Mouse (Mus musculus) adrenal gland, adult 18-20 months (tissue): ENCODE measurements around the gene Tmcc1. TPM values are rescaled to one million over a fixed set of nuclear protein-coding genes. Genes with fewer than 3 reads are reported as not detected.

Source experiments
- DNase-seq, 2 experiments: peaks; one replicate each; pipeline ENCODE4 v3.0.0; 2021 to 2022; ENCODE audit warnings: low spot score in 2 of 2
- total RNA-seq, 2 experiments: library from RNA; stranded (reverse); gene quantifications; 1 replicate in 1 of 2; 2 replicates in 1 of 2; pipeline ENCODE4 v1.2.3; 2021

Tmcc1 gene
- total RNA-seq, 2 experiments from 2014 or later = 23.7 to 30.7 TPM

DNA sequence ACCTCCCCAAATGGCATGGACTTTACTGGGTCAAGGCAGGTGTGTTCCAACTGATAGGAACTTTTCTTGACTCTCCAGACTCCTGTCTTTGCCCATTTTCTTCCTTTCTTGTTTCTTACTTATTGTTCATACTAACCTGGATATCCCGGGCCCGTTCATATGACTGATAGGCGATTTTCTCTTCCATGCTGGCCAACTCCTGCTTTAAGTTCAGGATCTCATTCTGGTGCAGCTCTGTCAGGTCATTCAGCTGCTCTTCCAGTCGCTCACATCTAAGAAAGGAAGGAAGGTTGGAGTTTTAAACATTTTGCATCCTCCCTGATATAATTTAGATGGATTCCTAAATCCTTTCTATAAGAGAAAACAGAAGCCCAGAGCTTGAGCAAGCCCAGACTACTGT lies 168.6 kb downstream of the Tmcc1 start:
- no peak for DNase-seq

DNA sequence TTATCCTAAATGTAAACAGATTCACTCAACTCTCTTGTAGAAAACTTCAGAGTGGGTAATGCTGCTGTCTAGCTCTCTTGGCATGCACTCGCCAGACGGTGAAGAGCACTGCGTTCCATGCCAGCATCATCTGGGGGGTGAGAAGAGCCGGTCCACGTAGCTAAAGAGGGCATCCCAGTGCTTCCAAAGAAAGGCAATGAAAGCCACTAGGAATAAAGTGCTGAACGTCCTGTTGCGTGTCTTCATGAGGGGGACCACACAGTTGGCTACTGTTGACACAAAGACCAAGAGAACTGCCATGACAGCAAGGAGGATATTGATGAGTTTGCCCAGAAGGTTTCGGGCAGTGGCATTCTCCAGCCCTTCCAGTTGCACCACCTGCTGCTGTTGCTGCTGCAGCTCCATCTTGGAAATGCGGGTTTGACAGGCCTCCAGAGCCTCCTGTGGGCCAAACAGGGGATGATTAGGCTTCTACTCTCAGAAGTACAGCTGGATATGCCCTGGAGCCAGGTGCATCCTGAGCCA lies 171.3 kb downstream of the Tmcc1 start:
- DNase-seq = no peak

DNA sequence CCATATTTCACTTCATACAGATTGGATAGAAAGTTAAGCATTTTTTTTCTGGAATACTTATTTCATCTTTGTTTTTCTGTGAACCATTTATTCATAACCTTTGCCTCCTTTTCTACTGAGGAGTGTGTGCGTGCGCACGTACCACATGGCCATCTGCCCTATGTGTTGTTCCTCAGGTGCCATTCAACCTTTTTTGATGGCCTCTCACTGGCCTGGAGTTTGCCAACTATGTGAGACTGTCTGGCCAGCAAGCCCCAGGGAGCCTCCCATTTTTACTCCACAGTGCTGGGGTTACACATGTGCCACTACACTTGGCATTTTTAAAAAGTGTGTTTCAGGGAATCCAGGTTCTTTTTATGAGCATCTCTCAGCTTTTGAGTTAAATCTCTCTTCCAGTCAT lies 177.4 kb downstream of the Tmcc1 start:
- no peak for DNase-seq

DNA sequence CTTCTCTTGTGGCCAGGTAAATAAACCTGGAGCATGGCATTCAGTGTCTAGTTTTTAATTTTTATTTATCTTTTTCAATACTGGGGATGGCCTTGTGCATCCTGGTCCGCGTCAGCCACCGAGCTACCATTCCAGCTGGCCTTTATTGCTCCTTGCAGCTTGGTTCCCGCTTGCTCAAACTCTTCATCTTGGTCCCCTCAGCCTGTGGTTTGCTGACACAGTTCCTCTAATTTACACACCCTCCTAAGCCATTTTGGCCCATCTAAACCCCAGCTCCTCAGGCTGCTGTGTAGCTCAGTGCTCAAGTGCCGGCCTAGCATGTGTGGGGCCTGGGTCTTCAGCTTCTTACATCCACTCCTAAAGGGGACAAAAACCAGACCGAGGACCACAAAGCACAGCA lies 179.2 kb downstream of the Tmcc1 start:
- no peak for DNase-seq

DNA sequence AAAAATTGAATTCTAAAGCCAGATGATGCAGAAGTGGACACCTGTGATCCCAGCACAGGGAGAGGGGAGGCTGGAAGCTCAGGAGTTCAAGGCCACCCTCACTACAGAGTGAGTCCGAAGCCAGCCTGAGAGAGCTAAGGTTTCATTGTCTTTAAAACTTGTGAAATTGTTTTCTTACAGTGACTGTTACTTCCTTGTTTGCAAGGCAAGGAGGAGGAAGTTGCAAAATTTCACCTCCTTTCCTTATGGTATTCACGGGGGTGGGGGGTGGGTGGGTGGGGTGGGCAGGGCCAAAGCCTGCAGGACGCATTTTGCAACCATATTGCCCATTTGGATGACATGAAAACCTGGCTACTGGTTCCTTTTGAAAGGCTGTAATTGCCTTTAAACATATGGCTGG lies 179.6 kb downstream of the Tmcc1 start:
- no peak for DNase-seq

DNA sequence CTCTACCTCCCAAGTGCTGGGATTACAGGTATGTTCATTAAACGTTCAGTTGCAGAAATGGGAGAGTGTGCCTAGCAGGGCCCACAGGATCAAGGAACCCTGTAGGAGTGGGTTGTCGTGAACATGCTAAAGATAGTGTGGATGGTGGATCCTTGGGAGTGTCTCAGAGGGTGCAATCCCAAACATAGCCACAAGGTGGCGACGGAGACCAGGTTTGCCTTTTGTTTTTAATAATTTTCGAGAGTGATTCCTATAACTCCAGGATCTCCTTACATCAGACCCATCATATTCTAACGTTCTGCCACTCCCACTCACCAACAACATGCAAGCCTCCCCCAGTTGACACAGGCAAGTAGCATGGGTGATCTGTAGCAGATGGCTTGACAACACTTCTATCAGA lies 182.7 kb downstream of the Tmcc1 start:
- peak; percentile 89 to 91 for DNase-seq

DNA sequence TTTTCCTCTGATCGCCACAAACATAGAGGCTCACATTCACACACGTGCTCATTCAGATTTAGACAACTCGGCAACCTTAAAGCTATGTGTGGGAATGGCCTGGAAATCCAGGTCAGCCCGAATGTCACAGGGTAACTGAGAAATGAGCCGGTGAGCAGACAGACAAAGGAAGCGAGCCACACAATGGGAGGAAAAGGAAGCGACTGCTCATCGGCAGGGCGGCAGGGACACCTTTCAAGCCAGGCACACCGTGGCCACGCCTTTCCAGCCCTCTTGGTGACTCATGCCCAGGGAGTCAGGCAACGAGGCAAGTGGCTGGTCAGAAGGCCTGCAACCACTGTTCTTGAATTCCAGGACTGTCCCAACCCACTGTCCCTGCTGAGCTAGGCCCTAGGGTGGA lies 183.9 kb downstream of the Tmcc1 start:
- DNase-seq = peak in 1 of 2 experiments; percentile 38

DNA sequence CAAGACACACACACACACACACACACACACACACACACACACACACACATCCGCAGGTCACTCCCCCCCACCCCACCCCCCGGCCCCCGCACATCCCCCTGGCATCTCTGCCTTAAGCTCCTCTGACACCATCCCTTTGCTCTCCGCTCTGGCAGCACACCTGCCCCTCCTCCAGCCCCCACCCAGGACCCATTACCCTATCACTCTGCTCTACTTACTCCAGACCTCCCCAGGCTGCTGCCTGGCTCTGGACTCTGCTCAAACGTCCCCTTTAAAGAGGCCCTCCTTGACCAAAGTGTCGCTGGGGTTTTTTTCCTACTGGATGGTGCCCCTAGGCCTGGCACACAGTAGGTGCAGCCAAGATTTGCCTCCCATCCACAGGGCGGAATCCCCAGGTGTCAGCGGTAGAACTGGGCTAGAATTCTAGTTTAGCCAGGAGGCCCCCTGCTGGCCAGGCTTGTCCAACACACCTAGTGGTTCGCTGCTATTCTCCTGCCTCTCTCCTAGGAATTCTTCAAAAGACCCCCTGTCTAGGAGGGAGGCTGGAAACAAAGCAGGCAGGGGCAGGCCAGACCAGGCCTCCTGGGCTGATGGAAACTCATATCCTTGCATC lies 185.6 kb downstream of the Tmcc1 start:
- DNase-seq = peak; percentile 75 to 83

DNA sequence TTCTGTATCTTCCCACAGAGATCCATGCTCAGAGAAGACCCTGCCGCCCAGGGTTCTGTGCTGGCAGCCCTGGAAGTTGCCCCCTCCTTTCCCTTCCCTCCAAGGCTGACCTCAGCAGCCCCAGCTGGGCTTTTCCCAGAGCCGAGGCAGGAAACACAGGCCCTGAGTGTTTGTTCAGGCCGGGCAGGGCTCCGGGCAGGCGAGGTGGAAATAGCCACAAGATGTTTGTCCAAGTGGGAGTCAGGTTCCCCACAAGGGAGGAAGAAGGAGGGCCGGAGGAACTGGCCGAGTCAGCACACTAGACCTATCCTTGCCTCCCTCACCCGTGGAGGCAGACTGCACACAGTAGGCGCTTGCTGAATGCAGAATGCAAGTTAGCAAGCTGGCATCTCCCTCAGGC lies 186.6 kb downstream of the Tmcc1 start:
- DNase-seq = peak; percentile 28 to 47

DNA sequence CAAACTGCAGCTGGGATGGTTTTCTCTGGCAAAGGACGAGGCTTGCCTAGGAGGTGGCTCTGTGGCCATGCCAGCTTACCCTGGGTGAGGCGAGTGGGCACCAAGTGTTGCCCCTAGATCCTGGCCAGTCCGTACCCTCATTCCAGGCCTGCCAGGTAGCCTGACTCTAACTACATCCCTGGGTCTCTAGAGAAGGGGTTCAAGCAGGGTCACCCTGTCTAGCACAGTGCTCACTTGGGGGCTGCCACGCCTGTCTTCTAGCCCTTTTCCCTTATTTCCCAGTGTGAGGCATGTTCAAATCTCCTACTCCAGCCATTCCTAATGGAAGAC lies 187.4 kb downstream of the Tmcc1 start:
- DNase-seq = no peak

DNA sequence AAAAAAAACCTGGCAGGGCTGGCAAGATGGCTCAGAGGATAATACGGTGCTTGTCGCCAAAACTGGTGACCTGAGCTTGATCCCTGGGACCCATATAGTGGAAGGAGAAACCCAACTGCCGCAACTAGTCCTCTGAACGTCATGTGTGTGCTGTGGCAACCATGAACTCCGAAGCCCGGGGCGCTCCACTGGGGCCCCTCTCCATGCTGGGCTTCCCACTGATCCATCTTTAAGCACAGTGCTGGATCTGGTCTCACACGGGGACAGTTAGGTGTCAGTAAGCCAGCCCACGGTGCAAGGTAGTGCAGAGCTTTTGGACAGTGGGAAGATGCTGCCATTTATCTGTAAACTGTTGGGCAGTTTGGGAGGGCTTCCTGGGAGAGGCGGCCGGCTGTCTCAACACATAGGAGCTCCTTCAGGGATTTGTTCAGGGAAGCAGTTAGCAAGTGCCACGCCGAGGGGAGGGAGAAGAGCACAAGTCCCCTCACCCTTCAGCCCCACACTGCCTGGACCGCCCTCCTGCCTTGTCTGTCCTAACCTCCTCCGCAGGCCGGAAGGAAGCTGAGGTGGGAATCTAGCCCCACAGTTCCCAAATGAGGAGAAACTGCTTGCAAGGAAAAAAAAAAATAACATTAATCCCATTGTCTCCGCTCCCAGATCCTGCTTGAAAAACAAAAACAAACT lies 187.9 kb downstream of the Tmcc1 start:
- peak in 1 of 2 experiments; percentile 30 for DNase-seq

DNA sequence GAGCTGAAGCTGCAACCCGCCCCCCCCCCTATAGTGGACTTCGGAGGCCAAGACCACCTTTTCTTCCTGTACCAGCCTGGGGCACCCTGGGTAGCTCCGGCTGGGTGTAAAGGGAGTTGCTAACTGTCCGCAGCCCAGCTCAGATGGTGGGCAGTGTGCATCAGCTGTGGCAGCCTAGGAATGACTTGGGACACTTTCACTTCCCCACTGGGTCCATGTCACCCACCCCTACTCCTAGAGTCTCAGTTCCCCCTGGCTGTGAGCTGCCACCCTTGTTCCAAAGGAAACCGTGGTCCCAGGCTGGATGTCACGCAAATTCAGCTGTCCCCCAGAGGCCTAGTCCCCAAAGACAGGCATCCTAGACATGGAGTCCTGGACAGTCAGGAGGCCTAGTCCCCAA lies 188.6 kb downstream of the Tmcc1 start:
- DNase-seq = peak in 1 of 2 experiments; percentile 24

DNA sequence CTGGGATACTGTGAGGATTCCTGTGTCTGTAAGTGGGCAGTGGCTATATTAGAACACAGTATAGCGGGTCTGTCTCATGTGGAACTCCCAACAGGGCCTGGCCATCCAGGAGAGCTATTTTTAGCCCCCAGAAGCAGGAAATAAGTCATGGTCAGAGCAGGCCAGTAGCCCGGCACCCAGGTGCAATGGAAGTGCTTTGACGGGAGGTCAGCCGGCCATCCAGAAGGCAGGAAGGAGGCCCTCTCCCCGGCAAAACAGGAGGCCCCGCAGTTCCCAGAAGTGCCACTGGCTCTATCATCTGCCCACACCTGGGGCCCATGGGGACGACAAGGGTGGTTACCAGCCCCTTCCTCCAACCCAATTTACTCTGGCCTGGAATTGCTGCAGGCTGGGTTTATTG lies 189.2 kb downstream of the Tmcc1 start:
- DNase-seq = peak; percentile 7 to 36

DNA sequence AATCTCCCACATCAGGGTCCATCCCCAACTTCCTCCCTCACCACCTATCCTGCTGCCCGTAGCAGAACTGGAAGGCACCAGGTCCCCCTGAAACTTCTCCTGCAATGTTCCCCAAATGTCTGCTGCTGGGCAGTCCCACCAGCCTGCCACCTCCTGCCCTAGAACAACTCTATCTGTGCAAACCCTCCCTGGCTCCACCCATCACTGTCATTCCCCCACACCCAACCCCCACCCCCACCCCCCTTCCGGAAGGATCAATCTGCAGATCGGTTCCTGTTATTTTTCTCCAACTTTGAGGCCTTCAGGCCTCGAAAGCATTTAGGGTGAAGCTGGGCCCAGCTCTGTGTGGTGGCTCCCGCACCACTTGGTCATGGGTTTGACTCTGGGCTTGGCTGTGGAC lies 189.8 kb downstream of the Tmcc1 start:
- peak in 1 of 2 experiments; percentile 6 for DNase-seq

DNA sequence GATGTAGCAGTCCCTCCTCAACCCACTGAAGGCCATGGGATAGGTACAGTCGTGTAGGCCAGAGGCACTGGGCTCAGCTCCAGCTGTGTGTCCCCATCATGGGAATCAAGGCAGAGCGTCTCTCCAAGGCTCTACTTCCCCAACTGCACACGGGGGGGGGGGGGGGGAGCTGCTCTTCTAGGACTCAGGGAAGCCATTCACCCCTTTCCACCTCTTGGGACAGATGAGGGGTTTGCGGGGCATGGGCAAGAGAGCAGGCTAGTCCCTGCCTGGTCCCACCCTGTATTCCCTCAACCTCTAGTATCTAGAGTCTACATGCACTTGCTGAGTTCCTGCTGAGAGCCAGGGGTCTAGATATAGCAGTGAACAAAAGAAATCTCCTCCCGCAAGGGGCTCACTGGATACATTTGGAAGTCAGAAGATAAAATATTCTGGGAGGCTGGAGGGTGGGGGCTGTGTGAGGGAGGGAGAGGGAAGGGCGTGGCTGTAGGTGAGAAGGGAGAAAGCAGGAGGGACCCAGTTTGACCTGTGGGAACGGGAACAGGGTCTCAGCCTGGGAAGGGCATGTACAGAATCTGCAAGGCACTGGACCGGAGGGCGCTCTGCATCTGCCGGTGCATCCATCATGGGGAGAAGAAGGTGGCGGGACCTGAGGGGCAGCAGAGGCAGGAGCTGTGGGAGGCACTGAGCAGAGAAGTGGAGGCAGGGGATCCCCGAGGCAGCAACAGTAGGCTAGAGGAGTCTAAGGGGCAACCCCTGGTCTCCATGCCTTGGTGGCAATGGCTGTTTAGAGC lies 190.8 kb downstream of the Tmcc1 start:
- no peak for DNase-seq

DNA sequence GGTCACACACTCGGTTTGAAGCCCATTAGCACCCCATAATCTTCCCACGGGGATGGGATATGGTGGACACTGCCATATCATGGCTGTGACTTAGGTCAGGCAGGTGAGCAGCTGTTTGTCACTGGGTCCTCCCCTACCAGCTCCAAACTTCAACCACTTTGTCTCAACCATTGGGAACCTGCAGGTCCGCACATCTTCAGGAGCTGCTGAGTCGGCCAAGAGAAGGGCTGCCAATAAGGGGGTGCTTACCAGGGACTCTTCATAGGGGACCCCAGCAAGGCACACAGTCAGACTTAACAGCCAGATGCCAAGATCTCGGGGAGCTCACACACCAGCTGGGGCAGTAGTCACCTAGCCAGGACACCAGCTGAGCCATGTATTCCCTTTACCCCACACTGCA lies 192.4 kb downstream of the Tmcc1 start:
- no peak for DNase-seq

DNA sequence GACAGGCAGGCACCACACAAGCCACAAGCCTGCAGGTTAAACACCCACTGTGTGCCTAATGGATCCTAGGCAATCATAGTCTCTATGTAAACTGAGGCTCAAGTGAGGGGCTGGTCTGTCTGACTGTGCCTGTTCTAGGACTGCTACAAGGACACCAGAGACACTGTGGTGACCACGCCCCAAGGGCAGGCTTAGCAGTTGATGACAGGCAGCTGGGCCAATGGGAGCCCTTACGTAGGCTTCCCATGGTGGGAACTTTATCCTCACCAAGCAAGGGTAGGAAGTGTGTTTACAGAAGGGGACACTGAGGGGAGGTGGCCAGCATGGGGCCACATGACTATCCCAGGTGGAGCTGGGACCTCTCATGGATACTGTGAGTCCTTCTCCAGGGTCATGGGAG lies 194.1 kb downstream of the Tmcc1 start:
- DNase-seq = peak; percentile 38 to 43

DNA sequence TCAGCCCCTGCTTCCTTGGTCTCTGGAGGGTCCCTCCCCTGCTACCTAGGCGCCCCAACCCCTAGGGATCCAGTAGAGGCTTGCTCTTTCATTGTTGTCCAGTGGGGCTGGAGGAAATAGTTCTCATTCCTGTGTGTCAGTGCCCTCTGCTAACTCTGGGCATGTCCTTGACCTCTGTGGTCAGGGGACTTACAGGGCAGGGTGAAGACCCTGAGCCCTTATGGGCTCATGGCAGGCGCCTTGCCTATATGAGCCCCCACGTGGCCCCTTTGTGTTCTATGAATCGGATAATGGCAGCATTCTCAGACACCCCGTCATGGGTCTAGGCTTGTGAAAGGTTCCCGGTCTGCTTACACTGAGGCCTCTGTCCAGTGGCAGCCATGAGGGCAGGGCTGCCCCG lies 194.5 kb downstream of the Tmcc1 start:
- DNase-seq = peak in 1 of 2 experiments; percentile 20

DNA sequence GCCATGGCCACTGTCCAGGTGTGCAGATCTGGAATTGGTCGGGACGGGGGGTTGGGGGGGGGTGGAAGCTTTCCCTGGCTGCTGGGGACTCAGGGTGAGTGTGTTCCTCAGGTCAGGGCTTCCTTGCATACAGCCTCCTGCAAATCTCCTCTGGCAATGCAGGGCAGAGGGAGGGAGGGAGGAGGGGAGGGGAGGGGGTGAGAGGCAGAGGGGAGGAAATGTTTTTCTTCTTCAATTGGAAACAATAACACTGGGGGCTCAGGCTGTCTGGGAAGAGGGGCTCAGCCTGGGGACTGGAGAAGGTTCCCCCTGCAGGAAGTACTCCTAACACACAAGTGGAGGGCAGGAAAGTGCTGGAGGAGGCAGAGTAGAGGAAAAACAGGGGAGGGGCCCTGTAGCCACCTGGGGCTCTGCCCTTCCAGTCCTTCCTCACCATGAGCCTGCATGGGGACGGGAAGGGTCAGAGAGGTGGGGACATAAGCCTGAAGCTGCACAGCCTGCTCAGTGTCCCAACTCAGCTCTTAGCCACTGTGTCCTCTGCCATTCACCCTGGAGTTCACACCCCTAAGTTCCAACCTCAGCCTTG lies 195.5 kb downstream of the Tmcc1 start:
- no peak for DNase-seq

DNA sequence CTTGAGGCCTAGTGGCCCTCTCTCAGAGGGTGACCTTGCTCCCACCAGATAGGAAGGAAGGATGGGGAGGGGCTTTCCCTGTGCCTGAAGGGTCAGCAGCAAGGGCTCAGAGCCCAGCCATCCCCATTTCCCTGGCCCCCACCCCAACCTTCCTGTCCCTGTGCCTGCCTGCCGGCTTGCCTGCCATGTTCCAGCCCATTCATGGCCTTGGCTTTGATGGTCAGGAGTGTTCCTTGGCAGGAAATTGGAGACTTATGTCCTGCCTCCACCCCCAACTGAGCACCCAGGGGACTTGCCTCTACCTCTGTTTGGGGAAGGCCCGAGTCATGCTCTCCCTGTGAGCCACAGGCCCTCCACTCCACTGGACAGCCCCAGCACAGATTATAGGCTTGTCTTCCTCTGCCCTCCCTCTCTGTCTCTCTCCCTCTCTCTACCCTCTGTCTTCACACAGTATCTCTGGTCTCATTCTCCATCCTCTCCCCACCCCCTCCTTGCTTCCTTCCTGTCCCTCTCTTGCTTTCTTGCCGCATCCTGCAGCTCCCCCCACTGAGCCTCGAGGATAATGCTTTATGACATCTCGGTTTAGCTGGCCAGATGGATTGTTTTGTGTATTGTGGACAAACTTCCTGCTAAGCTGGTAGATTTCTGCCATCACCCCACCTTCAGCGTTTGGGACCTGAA lies 197.0 kb downstream of the Tmcc1 start:
- peak in 1 of 2 experiments; percentile 33 for DNase-seq

DNA sequence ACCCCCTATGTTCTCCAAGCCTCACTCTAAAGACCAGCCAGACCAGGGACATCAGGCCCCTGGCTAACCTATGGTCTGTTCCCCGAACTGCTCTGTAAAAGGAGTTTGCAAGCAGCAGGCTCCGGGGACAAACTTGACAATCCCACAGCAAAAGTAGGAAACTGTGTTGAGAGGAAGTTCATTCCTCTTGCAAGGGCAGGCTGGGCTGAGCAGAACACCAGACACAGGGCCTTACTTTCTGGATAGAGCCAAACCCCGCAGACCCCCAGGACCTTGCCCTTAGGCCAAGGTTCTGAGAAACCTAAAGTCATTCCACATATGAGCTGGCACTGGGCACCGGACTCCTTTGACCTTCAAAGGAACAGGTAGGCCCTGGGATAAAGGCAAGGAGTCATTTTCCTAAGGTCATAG lies 197.8 kb downstream of the Tmcc1 start:
- DNase-seq = no peak
